Mouse (Mus musculus) testis, adult 2 months (tissue): ENCODE data around the gene Fam227b.

Experiments
- CTCF ChIP-seq: fragments of 200-500 bp; IDR thresholded peaks from 2 replicates; pipeline ENCODE4 v1.5.1; 2012; ENCODE audit warnings: low read depth, mild to moderate bottlenecking, inconsistent platforms, low read length, moderate library complexity; ENCODE audit not compliant: control insufficient read depth, insufficient read depth, insufficient replicate concordance
- POLR2A ChIP-seq: fragments of 200-500 bp; IDR thresholded peaks from 2 replicates; pipeline ENCODE4 v1.6.1; 2012; ENCODE audit warnings: low read depth, mild to moderate bottlenecking, inconsistent platforms, low read length, moderate library complexity; ENCODE audit not compliant: control insufficient read depth

- TF ChIP-seq POLR2A: no peak
- TF ChIP-seq CTCF: no peak
Measured at GRCm38 (mm10) chr2:126094616-126095015, 57.2 kb downstream of the Fam227b start.
